Mouse (Mus musculus) limb, embryonic 13.5 days (tissue): ENCODE measurements around the gene Carmil2. TPM values are rescaled to one million over a fixed set of nuclear protein-coding genes. Genes with fewer than 3 reads are reported as not detected.

Experiments
- ATAC-seq: fragments of 200-750 bp; cut with Nextera tagmentation; 2 replicates; pipeline ENCODE4 v1.8.0; 2017; ENCODE audit warnings: low read depth, moderate number of reproducible peaks, moderate TSS enrichment; ENCODE audit not compliant: low FRiP score
- H3K27ac ChIP-seq: fragments of 300-500 bp; sonication (generic); 2 replicates; pipeline ENCODE4 v1.5.1; 2015; ENCODE audit warnings: inconsistent platforms, mild to moderate bottlenecking, moderate library complexity
- H3K27me3 ChIP-seq: fragments of 300-500 bp; sonication (generic); 2 replicates; pipeline ENCODE4 v1.6.1; 2015; ENCODE audit warnings: mild to moderate bottlenecking, inconsistent platforms
- H3K36me3 ChIP-seq: fragments of 300-500 bp; sonication (generic); 2 replicates; pipeline ENCODE4 v1.6.1; 2015; ENCODE audit warnings: inconsistent platforms, mild to moderate bottlenecking, moderate library complexity
- H3K4me1 ChIP-seq: fragments of 300-500 bp; sonication (generic); 2 replicates; pipeline ENCODE4 v1.6.1; 2015; ENCODE audit warnings: inconsistent platforms
- H3K4me2 ChIP-seq: fragments of 300-500 bp; sonication (generic); replicated peaks from 2 replicates; pipeline ENCODE4 v1.6.1; 2015; ENCODE audit warnings: inconsistent platforms, mild to moderate bottlenecking, moderate library complexity
- H3K4me3 ChIP-seq: fragments of 300-500 bp; sonication (generic); 2 replicates; pipeline ENCODE4 v1.5.1; 2015; ENCODE audit warnings: moderate library complexity, mild to moderate bottlenecking, inconsistent platforms
- H3K9ac ChIP-seq: fragments of 300-500 bp; sonication (generic); 2 replicates; pipeline ENCODE4 v1.6.1; 2015; ENCODE audit warnings: mild to moderate bottlenecking, inconsistent platforms
- H3K9me3 ChIP-seq: fragments of 300-500 bp; sonication (generic); 2 replicates; pipeline ENCODE4 v1.6.1; 2016; ENCODE audit warnings: inconsistent platforms
- WGBS: fragments of 180-500 bp; shearing (Covaris S2); methylation state at CpG from one replicate; pipeline ENCODE4 v1.1.7; 2015; 5-methylcytosine and 5-hydroxymethylcytosine counted together
- polyA plus RNA-seq: library from polyadenylated mRNA; unstranded; fragments of >200 nt; fragmentation: Nextera tagmentation; extraction: Ambion mirVana; gene quantifications from 2 replicates; pipeline ENCODE4 v1.2.1, GENCODE M21; 2015

Gene Carmil2
- 0.55 and 0.77 TPM in 2 replicates for polyA plus RNA-seq

DNA sequence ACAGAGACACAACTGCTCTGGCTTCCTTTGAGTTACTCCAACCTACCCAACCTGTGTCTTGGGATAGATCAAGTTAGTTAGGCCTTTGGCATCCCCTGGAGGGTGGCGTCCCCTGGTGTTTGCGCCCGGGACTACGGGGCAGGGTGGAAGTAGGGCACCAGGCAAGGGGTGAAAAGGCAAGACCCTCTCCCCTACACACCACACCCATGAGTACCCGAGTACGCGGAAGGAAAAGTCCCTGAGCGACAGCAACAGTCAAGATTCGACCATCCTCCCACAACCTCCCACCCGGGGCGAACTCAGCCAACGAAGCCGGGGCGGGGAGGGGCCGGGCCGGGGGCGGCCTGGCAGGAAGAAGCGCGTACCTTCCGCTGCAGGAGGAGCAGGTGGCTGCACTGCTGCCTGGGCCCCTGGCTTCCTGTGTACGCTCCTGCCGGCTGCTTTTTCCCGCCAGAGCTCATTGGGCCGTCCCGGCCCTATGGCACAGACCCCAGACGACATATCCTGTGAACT, at the start of gene Carmil2:
TSS of gene Carmil2 (plus strand) at position 479 of the 513 bp plus-strand sequence.
- peak within 1 kb of the TSS; percentile 55 for H3K4me2 ChIP-seq
- H3K9me3 ChIP-seq: no peaks in the 10 kb centered on the region
- 6% methylated on average over 24 of the region's 26 CpGs for WGBS
- 0 out of 2 replicates have a peak, but pooled peaks cover 7% of the 10 kb centered on the region for H3K27me3 ChIP-seq
- peaks cover 37% of the 10 kb centered on the region for H3K36me3 ChIP-seq
- H3K27ac ChIP-seq: no peak within 1 kb of the TSS
- H3K4me1 ChIP-seq: peaks cover 13% of the 10 kb centered on the region
- H3K4me3 ChIP-seq: peak within 1 kb of the TSS; percentile 22
- ATAC-seq: peak; percentile 26; the same call in 1 of the 2 replicates
- H3K9ac ChIP-seq: peak within 1 kb of the TSS; percentile 54

DNA sequence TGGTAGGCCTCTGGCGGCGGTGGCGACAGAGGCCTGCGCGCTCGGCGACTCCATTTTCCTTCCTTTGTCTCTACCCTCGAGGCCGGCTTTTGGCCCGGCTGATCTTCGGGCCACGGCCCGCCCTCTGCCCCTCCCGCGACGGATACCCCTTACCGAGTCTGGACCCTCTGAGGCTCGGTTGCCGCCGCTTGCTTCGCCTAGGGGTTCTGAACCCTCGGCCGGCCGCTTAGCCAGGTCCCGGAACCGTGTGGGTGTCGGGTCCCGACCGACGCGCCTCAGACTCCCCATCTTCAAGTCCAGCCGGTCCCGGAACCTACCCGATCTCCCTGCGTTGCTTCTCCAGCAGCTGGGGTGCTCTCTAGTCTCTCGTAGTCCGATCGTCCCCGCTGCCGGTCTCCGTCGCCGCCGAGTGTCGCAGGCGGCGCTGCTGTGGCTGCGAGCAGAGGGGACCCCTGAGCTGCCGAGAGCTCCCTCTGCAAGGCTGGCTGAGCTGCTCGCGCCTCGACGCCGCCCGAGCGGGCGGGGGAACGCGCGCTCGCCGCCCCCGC, 49.0 kb upstream of the Carmil2 start, which contains the start of gene Agrp:
TSS of gene Agrp (minus strand) at position 431 of the 548 bp plus-strand sequence.
- Histone ChIP-seq H3K9me3 (no peaks in the 10 kb centered on the region), H3K4me3 (peak within 1 kb of the TSS; percentile 89), H3K27me3 (no peaks in the 10 kb centered on the region), H3K9ac (peak within 1 kb of the TSS; percentile 99), H3K36me3 (no peaks in the 10 kb centered on the region), H3K4me2 (peak within 1 kb of the TSS; percentile 86), H3K4me1 (peaks cover 28% of the 10 kb centered on the region), H3K27ac (peak within 1 kb of the TSS; percentile 100)
- 0 out of 2 replicates have a peak, but pooled peaks have one; percentile 14 for ATAC-seq
- under 1% methylated on average over 60 of the region's 63 CpGs for WGBS

DNA sequence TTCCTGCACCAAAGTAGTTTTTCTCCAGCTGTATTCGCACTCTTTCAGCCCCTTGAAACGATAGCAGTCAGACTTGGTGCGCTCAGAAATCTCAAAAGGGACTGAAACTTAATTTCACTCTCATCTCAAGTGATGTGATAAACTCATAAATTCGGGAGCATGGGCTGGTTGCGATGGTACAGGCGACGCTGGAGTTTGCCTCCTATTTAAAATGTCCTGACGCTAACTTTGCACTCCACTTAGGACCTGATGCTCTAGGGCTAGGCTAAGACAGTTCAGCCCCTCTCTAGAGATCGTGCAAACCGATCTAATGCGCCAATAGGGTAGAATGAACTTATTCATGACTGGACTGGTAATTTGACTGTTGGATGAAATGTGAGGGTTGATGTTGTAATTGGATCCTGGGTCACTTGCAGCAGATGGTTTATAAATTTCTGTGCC, 48.5 kb upstream of the Carmil2 start:
- Histone ChIP-seq H3K36me3 (no peaks in the 10 kb centered on the region), H3K27me3 (no peaks in the 10 kb centered on the region), H3K4me2 (peak overlapping the region; percentile 86), H3K9ac (peak overlapping the region; percentile 99), H3K4me1 (peaks cover 28% of the 10 kb centered on the region), H3K27ac (peak overlapping the region; percentile 100), H3K9me3 (no peaks in the 10 kb centered on the region), H3K4me3 (peak overlapping the region; percentile 89)
- ATAC-seq: 0 out of 2 replicates have a peak, but pooled peaks have one; percentile 20
- WGBS: under 1% methylated on average over 11 of the region's 11 CpGs

DNA sequence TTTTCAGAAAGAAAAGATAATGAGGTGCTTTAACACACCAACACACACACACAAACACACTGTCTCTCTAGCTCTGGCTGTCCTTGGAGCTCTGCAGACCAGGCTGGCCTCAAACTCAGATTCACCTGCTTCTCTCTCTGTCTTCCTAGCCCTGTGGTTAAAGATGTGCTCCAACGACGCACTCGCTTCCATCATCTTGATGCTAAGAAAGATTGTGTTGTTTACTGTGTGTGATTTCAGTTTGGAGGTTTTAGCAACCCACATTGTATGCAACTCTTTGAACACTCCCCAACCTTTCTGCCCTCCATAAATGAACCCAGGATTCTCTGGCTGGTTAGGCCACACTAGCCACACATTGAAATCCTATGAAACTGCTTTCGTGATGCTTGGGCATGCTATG, 47.6 kb upstream of the Carmil2 start:
- no peaks in the 10 kb centered on the region for H3K9me3 ChIP-seq
- ATAC-seq: no peak
- H3K36me3 ChIP-seq: peaks cover 2% of the 10 kb centered on the region
- no peaks in the 10 kb centered on the region for H3K27me3 ChIP-seq
- H3K4me3 ChIP-seq: peak overlapping the region; percentile 89
- H3K4me2 ChIP-seq: peak overlapping the region; percentile 86
- H3K4me1 ChIP-seq: peaks cover 28% of the 10 kb centered on the region
- peak overlapping the region; percentile 99 for H3K9ac ChIP-seq
- 86% methylated on average over 4 of the region's 4 CpGs for WGBS
- H3K27ac ChIP-seq: peak overlapping the region; percentile 52; the same call in 1 of the 2 replicates

DNA sequence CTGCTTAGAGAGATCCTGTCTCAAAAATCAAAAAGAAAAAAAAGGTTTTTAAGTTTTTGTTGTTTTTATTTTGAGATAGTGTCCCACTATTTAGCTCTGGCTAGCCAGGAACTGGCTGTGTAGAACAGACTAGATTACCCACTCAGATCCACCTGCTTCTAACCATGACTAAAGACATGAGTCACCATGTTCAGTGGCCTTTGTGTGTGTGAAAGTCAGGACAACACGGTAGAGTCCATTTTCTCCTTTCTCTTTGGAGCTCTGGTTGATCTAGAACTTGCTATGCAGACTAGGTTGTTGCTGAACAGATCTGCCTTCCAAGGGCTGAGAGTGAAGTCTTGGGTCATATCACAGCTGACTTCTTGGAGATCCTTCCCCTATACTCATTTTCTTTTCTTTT, 46.2 kb upstream of the Carmil2 start:
- Histone ChIP-seq H3K27ac (no peak overlapping the region), H3K36me3 (peaks cover 12% of the 10 kb centered on the region), H3K4me3 (no peak overlapping the region), H3K4me2 (no peak overlapping the region), H3K9ac (no peak overlapping the region), H3K4me1 (peaks cover 28% of the 10 kb centered on the region), H3K9me3 (no peaks in the 10 kb centered on the region), H3K27me3 (no peaks in the 10 kb centered on the region)
- no peak for ATAC-seq
- WGBS: 81% methylated on average over 1 of the region's 1 CpGs

- 68% methylated on average over 2 of the region's 2 CpGs for WGBS
- no peak for ATAC-seq
Measured at GRCm38 (mm10) chr8:105640511-105640910, 45.6 kb upstream of the Carmil2 start.

DNA sequence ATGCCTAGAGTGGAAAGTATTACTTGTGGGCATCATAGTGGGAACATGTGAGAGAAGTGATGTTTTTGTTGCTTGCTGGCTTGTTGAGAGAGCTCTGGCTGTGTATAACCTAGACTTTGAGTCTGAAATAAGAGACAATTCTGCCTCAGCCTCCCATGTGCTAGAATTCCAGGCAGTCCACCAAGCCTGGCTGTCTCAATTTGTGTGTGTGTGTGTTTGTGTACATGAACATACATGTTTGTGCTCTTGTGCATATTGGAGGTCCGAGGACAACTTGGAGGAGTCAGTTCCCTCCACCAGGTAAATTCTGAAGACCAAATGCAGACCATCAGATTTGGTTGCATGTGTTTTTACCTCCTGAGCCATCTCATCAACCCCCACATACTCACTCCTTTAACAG, 40.9 kb upstream of the Carmil2 start:
- WGBS: 97% methylated on average over 1 of the region's 1 CpGs
- no peak overlapping the region for H3K9ac ChIP-seq
- H3K4me2 ChIP-seq: no peak overlapping the region
- peaks cover 49% of the 10 kb centered on the region for H3K36me3 ChIP-seq
- no peak for ATAC-seq
- no peak overlapping the region for H3K4me3 ChIP-seq
- H3K27ac ChIP-seq: no peak overlapping the region
- H3K27me3 ChIP-seq: no peaks in the 10 kb centered on the region
- 0 out of 2 replicates have a peak, but pooled peaks cover under 1% of the 10 kb centered on the region for H3K4me1 ChIP-seq
- no peaks in the 10 kb centered on the region for H3K9me3 ChIP-seq

More at GRCm38 (mm10) chr8:105640511-105640910, 45.6 kb upstream of the Carmil2 start:
- Histone ChIP-seq H3K4me3 (no peak overlapping the region), H3K9ac (no peak overlapping the region), H3K27ac (no peak overlapping the region), H3K4me1 (peaks cover 21% of the 10 kb centered on the region), H3K9me3 (no peaks in the 10 kb centered on the region), H3K36me3 (peaks cover 19% of the 10 kb centered on the region), H3K27me3 (no peaks in the 10 kb centered on the region), H3K4me2 (no peak overlapping the region)

GRCm38 (mm10) chr8:105648929-105649328, 37.1 kb upstream of the Carmil2 start:
- peaks cover 72% of the 10 kb centered on the region for H3K36me3 ChIP-seq
- H3K4me3 ChIP-seq: no peak overlapping the region
- H3K9me3 ChIP-seq: no peaks in the 10 kb centered on the region
- H3K4me1 ChIP-seq: no peaks in the 10 kb centered on the region
- H3K27me3 ChIP-seq: no peaks in the 10 kb centered on the region
- H3K4me2 ChIP-seq: no peak overlapping the region
- no peak overlapping the region for H3K27ac ChIP-seq
- ATAC-seq: no peak
- WGBS: 100% methylated on average over 1 of the region's 1 CpGs
- H3K9ac ChIP-seq: no peak overlapping the region

- no peak for ATAC-seq
- Histone ChIP-seq H3K4me3 (no peak overlapping the region), H3K27ac (no peak overlapping the region), H3K9ac (no peak overlapping the region), H3K4me1 (no peaks in the 10 kb centered on the region), H3K9me3 (no peaks in the 10 kb centered on the region), H3K4me2 (no peak overlapping the region), H3K27me3 (no peaks in the 10 kb centered on the region), H3K36me3 (peaks cover 38% of the 10 kb centered on the region)
Measured at GRCm38 (mm10) chr8:105657641-105658040, 28.4 kb upstream of the Carmil2 start.

DNA sequence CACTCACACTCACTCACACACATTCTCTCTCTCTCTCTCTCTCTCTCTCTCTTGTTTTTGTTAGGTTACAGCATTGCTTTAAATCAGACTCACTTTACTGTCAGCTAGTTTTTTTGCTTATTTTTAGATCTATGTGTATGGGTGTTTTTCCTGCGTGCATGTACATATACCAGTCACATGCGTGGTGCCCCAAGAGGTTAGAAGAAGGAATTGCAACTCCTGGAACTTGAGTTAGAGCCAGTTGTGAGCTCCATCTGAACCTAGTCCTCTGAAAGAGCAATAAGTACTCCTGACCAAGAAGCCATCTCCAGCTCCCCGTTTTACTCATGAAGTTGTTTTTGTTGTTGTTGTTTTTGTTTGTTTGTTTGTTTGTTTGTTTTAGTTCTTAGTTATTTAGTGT, 24.9 kb upstream of the Carmil2 start:
- ATAC-seq: no peak
- Histone ChIP-seq H3K4me3 (no peak overlapping the region), H3K4me1 (no peaks in the 10 kb centered on the region), H3K9ac (no peak overlapping the region), H3K27me3 (no peaks in the 10 kb centered on the region), H3K9me3 (no peaks in the 10 kb centered on the region), H3K27ac (no peak overlapping the region), H3K36me3 (peaks cover 39% of the 10 kb centered on the region), H3K4me2 (no peak overlapping the region)
- WGBS: 83% methylated on average over 3 of the region's 3 CpGs

DNA sequence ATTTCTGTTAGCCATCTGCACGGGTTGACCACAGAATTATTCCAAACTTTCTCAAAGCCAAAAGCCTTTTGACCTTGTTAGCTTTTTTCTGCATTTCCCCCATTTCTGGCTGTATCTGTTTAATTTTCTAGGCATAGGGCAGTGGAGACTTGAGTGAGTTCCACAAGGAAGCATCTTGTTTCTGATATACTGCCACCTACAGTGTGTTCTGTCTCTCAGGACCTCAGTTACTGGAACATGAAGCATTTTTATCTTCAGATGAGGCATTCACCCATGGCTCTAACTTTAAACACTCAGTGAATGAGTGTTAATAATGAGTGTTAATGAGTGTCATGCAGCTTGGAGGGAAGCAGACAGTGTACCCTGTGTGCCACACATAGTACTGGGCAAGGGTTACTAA, 8.2 kb upstream of the Carmil2 start:
- Histone ChIP-seq H3K4me3 (no peak overlapping the region), H3K27me3 (no peaks in the 10 kb centered on the region), H3K27ac (no peak overlapping the region), H3K36me3 (peaks cover 98% of the 10 kb centered on the region), H3K9ac (no peak overlapping the region), H3K9me3 (no peaks in the 10 kb centered on the region), H3K4me1 (no peaks in the 10 kb centered on the region), H3K4me2 (no peak overlapping the region)
- no peak for ATAC-seq
- 94% methylated on average over 1 of the region's 1 CpGs for WGBS

- H3K27ac ChIP-seq: no peak overlapping the region
- 64% methylated on average over 7 of the region's 7 CpGs for WGBS
- no peaks in the 10 kb centered on the region for H3K9me3 ChIP-seq
- H3K4me2 ChIP-seq: no peak overlapping the region; the same call in 1 of the 2 replicates
- peaks cover 13% of the 10 kb centered on the region for H3K4me1 ChIP-seq
- H3K9ac ChIP-seq: no peak overlapping the region
- H3K27me3 ChIP-seq: 0 out of 2 replicates have a peak, but pooled peaks cover 7% of the 10 kb centered on the region
- H3K4me3 ChIP-seq: no peak overlapping the region
- peaks cover 43% of the 10 kb centered on the region for H3K36me3 ChIP-seq
- no peak for ATAC-seq
Measured at GRCm38 (mm10) chr8:105685325-105685724, 749 bp upstream of the Carmil2 start.
